8 mouse cellular contexts compared by ENCODE assay signal in the genomic region with DNA sequence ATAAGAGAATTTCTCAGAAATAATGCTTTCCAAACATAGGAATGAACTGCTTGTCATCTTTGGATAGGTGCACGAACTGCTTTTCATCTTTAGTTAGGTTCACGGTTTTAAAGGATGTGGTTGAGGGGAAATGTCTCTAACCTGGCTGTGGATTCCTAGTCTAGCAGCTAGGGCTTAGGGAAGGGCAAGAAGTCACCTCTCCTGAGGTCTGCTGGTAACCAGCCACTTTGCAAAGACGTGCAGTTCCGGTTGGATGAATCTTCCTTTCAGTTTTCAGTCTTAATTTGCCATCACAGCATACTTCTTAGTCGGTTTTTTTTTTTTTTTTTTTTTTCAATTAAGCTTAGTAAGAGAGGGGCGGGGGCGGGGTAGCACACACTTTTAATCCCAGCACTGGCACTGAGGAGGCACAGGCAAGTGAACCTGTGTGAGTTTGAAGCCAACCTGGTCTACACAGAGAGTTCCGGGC. TPM values are rescaled to one million over a fixed set of nuclear protein-coding genes. Genes with fewer than 3 reads are reported as not detected.
DNase-seq lines count a peak whose midpoint lies in the region; ATAC-seq and TF ChIP-seq lines count a peak whose summit lies in the region.

No protein-coding gene starts in this region.

- no peak for TF ChIP-seq CTCF in lung, adult 2 months (IDR thresholded peaks at IDR 0.05; ENCODE audit: insufficient read depth, low read length)
- TF ChIP-seq CTCF in cortical plate, adult 2 months (IDR thresholded peaks at IDR 0.05; ENCODE audit: extremely low read depth, insufficient read depth, low read length), result no peak

- no peak for TF ChIP-seq POLR2A in lung, adult 2 months (IDR thresholded peaks at IDR 0.05; ENCODE audit: borderline replicate concordance, extremely low read depth, low read depth, low read length)
- no peak for TF ChIP-seq POLR2A in cortical plate, adult 2 months (IDR thresholded peaks at IDR 0.05; ENCODE audit: extremely low read depth, insufficient read depth, low read length)
- no peak for TF ChIP-seq POLR2A in myocyte (IDR thresholded peaks at IDR 0.05; ENCODE audit: insufficient read length, low read depth)

- H3K27ac ChIP-seq in cortical plate, adult 2 months (ENCODE audit: insufficient read depth, low read length), result peak overlapping the region; percentile 1
- H3K27ac ChIP-seq in intestine, embryonic 14.5 days (ENCODE audit: low read depth), result peak overlapping the region; percentile 34; the same call in 1 of the 2 replicates

- H3K9ac ChIP-seq in intestine, embryonic 14.5 days (ENCODE audit: low read length), result peak overlapping the region; percentile 68

- intact Hi-C loops in left cerebral cortex, postnatal 14 days (cut with DNase I), result no loop called here

- H3K4me1 ChIP-seq in lung, adult 2 months (ENCODE audit: control insufficient read depth, insufficient read depth, low read length), result peaks cover 2% of the 10 kb centered on the region; the same call in 1 of the 2 replicates
- H3K4me1 ChIP-seq in cortical plate, adult 2 months (ENCODE audit: control insufficient read depth, insufficient read depth, low read length), result no peaks in the 10 kb centered on the region
- H3K4me1 ChIP-seq in intestine, embryonic 14.5 days (replicated peaks; ENCODE audit: control insufficient read depth, insufficient read depth, low read length), result no peaks in the 10 kb centered on the region

- peak overlapping the region; percentile 59 for H3K4me2 ChIP-seq in intestine, embryonic 14.5 days (ENCODE audit: low read length)
- peak overlapping the region; percentile 81 for H3K4me2 ChIP-seq in myocyte (ENCODE audit: low read depth)

- no peak for DNase-seq in lung, adult 2 months
- DNase-seq in lung, adult 18-20 months, result no peak
- no peak for DNase-seq in intestine, embryonic 14.5 days (ENCODE audit: low spot score)
- DNase-seq in spleen, postnatal 10 days (ENCODE audit: low spot score in 2 of 2), result no peak
- no peak for DNase-seq in left cerebral cortex, postnatal 14 days (ENCODE audit: low spot score in 2 of 2)
- DNase-seq in urinary bladder, postnatal 10 days (ENCODE audit: low spot score), result no peak

- ATAC-seq in intestine, embryonic 14.5 days (replicated peaks; ENCODE audit: low FRiP score, low TSS enrichment, low read depth), result no peak

- H3K36me3 ChIP-seq in intestine, embryonic 14.5 days (ENCODE audit: control insufficient read depth, insufficient read depth, low read length), result no peaks in the 10 kb centered on the region
- H3K36me3 ChIP-seq in myocyte (ENCODE audit: control insufficient read depth, insufficient read depth), result no peaks in the 10 kb centered on the region

- H3ac ChIP-seq in myocyte (ENCODE audit: control insufficient read depth, insufficient read length), result peak overlapping the region; percentile 6

- H3K4me3 ChIP-seq in lung, adult 2 months (replicated peaks; ENCODE audit: extremely low read depth, low read depth, low read length), result peak overlapping the region; percentile 65
- peak overlapping the region; percentile 75 for H3K4me3 ChIP-seq in cortical plate, adult 2 months (ENCODE audit: insufficient read depth, low read length)
- H3K4me3 ChIP-seq in intestine, embryonic 14.5 days (ENCODE audit: low read depth, low read length), result peak overlapping the region; percentile 68
- H3K4me3 ChIP-seq in myocyte, result peak overlapping the region; percentile 57

- H3K9me3 ChIP-seq in intestine, embryonic 14.5 days (ENCODE audit: control insufficient read depth, low read length), result peaks cover 3% of the 10 kb centered on the region; the same call in 1 of the 2 replicates

- no peaks in the 10 kb centered on the region for H3K27me3 ChIP-seq in intestine, embryonic 14.5 days (replicated peaks; ENCODE audit: control insufficient read depth, insufficient read depth, low read length)
- no peaks in the 10 kb centered on the region for H3K27me3 ChIP-seq in myocyte (ENCODE audit: control insufficient read depth, insufficient read depth, insufficient read length)

- 42% methylated on average over 8 of the region's 8 CpGs for WGBS in lung, adult 2 months
- 53% methylated on average over 8 of the region's 8 CpGs for WGBS in intestine, embryonic 14.5 days

- peaks cover 4% of the 10 kb centered on the region for H3K79me2 ChIP-seq in myocyte (ENCODE audit: control insufficient read depth, insufficient read depth)

TF ChIP-seq in myocyte, 11 proteins besides CTCF, POLR2A, EP300 and RAD21:
- TF ChIP-seq E2F4 (IDR thresholded peaks at IDR 0.05; ENCODE audit: insufficient read depth), result no peak
- no peak for TF ChIP-seq CEBPB (IDR thresholded peaks at IDR 0.05; ENCODE audit: insufficient read depth, poor library complexity, severe bottlenecking)
- TF ChIP-seq POLR2AphosphoS2 (IDR thresholded peaks at IDR 0.05; ENCODE audit: insufficient read length, low read depth), result no peak
- no peak for TF ChIP-seq REST (IDR thresholded peaks at IDR 0.05; ENCODE audit: insufficient read depth, insufficient read length)
- no peak for TF ChIP-seq MAX (IDR thresholded peaks at IDR 0.05; ENCODE audit: low read depth)
- TF ChIP-seq USF1 (IDR thresholded peaks at IDR 0.05; ENCODE audit: low read depth), result no peak
- TF ChIP-seq MYOD1 (IDR thresholded peaks at IDR 0.05; ENCODE audit: control insufficient read depth in 1 of 3, insufficient read length in 2 of 3, low read depth in 2 of 3), result no peak
- no peak for TF ChIP-seq TCF3 (IDR thresholded peaks at IDR 0.05; ENCODE audit: insufficient read length, low read depth)
- TF ChIP-seq TCF12 (IDR thresholded peaks at IDR 0.05; ENCODE audit: insufficient read depth, poor library complexity, severe bottlenecking), result no peak
- TF ChIP-seq MYOG (IDR thresholded peaks at IDR 0.05; ENCODE audit: control insufficient read depth in 1 of 3, insufficient read depth in 1 of 3, insufficient read length in 2 of 3, low read depth in 2 of 3), result no peak
- no peak for TF ChIP-seq SRF (IDR thresholded peaks at IDR 0.05; ENCODE audit: control insufficient read depth, insufficient read length, low read depth)

RNA-seq across cellular contexts. Expression of a gene that starts 0.4 kb away (rescaled TPM):
- polyA plus RNA-seq in lung, adult 2 months (2012; rRNA removed), result 6.9 and 10.5 TPM in 2 replicates
- 15.2 and 15.4 TPM in 2 replicates for polyA plus RNA-seq in cortical plate, adult 2 months (2012; rRNA removed)
- polyA plus RNA-seq in intestine, embryonic 14.5 days (2014; fragmentation: Nextera tagmentation; extraction: Ambion mirVana), result 8.2 and 8.3 TPM in 2 replicates
- polyA plus RNA-seq in myocyte (2012; fragmentation: generic; extraction: Trizol), result 3.9 TPM
- total RNA-seq in left cerebral cortex, postnatal 14 days (2021), result 10 to 100 TPM; 29.5 to 30.0 TPM
